Mouse (Mus musculus): ENCODE data around the gene Zan. TPM values are rescaled to one million over a fixed set of nuclear protein-coding genes. Genes with fewer than 3 reads are reported as not detected.

The Zan gene
- polyA plus RNA-seq, 1 experiment = 0.04 TPM

GRCm38 (mm10) chr5:137346388-137346787 lies 130.5 kb downstream of the Zan start:
- Histone ChIP-seq H3K4me1 (ENCODE audit: control insufficient read depth, insufficient read depth, low read length) (no peaks in the 10 kb centered on the region), H3K36me3 (ENCODE audit: control insufficient read depth, insufficient read depth, low read length, poor library complexity, severe bottlenecking) (no peaks in the 10 kb centered on the region), H3K9me3 (replicated peaks; ENCODE audit: control insufficient read depth, insufficient read depth, low read length, poor library complexity, severe bottlenecking) (no peaks in the 10 kb centered on the region), H3K9ac (ENCODE audit: low read depth, poor library complexity, severe bottlenecking) (no peak overlapping the region), H3K27me3 (ENCODE audit: control insufficient read depth, insufficient read depth, low read length, poor library complexity, severe bottlenecking) (no peaks in the 10 kb centered on the region), H3K4me3 (ENCODE audit: low read depth, low read length) (no peak overlapping the region), H3K27ac (ENCODE audit: insufficient read depth, low read length) (no peak overlapping the region)
- TF ChIP-seq CTCF (IDR thresholded peaks at IDR 0.05; ENCODE audit: low read depth, low read length) = no peak

DNA sequence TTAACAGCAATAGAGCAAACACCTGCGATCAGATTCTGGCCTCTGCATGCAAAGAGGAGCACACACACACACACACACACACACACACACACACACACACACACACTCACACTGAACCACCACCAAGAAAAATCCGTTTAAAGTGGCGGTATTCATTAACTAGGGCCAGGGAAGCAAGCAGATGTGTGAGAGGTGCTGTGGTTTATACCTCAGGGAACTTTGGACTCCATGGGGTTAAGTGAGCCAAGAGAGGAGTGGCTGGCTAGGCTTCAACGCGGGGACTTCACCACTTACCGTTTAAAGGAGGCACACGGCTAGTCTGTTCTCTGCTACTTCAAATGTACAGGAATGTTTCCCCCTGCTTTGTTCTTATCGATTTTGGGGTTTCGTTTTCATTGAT lies 131.0 kb downstream of the Zan start:
- H3K9ac ChIP-seq (ENCODE audit: low read depth, poor library complexity, severe bottlenecking) = no peak overlapping the region
- H3K4me1 ChIP-seq (ENCODE audit: control insufficient read depth, insufficient read depth, low read length) = no peaks in the 10 kb centered on the region
- no peak overlapping the region for H3K27ac ChIP-seq (ENCODE audit: insufficient read depth, low read length)

GRCm38 (mm10) chr5:137343869-137344268 lies 133.0 kb downstream of the Zan start:
- Histone ChIP-seq H3K27me3 (ENCODE audit: control insufficient read depth, insufficient read depth, low read length, poor library complexity, severe bottlenecking) (no peaks in the 10 kb centered on the region), H3K27ac (ENCODE audit: insufficient read depth, low read length) (no peak overlapping the region), H3K9ac (ENCODE audit: low read depth, poor library complexity, severe bottlenecking) (no peak overlapping the region), H3K36me3 (ENCODE audit: control insufficient read depth, insufficient read depth, low read length, poor library complexity, severe bottlenecking) (no peaks in the 10 kb centered on the region), H3K9me3 (replicated peaks; ENCODE audit: control insufficient read depth, insufficient read depth, low read length, poor library complexity, severe bottlenecking) (no peaks in the 10 kb centered on the region), H3K4me3 (ENCODE audit: low read depth, low read length) (no peak overlapping the region), H3K4me1 (ENCODE audit: control insufficient read depth, insufficient read depth, low read length) (peaks cover 2% of the 10 kb centered on the region)
- TF ChIP-seq CTCF (IDR thresholded peaks at IDR 0.05; ENCODE audit: low read depth, low read length) (no peak), EP300 (IDR thresholded peaks at IDR 0.05; ENCODE audit: insufficient read depth, low read depth, low read length) (no peak), POLR2A (IDR thresholded peaks at IDR 0.05; ENCODE audit: insufficient read depth, low read length) (no peak)

More for the DNA sequence above, 131.0 kb downstream of the Zan start:
- no peak for TF ChIP-seq EP300 (IDR thresholded peaks at IDR 0.05; ENCODE audit: insufficient read depth, low read depth, low read length)
- TF ChIP-seq POLR2A (IDR thresholded peaks at IDR 0.05; ENCODE audit: insufficient read depth, low read length) = no peak
- TF ChIP-seq CTCF (IDR thresholded peaks at IDR 0.05; ENCODE audit: low read depth, low read length) = no peak
- no peaks in the 10 kb centered on the region for H3K27me3 ChIP-seq (ENCODE audit: control insufficient read depth, insufficient read depth, low read length, poor library complexity, severe bottlenecking)
- H3K9me3 ChIP-seq (replicated peaks; ENCODE audit: control insufficient read depth, insufficient read depth, low read length, poor library complexity, severe bottlenecking) = no peaks in the 10 kb centered on the region
- H3K36me3 ChIP-seq (ENCODE audit: control insufficient read depth, insufficient read depth, low read length, poor library complexity, severe bottlenecking) = no peaks in the 10 kb centered on the region
- no peak overlapping the region for H3K4me3 ChIP-seq (ENCODE audit: low read depth, low read length)

GRCm38 (mm10) chr5:137343412-137343811 lies 133.5 kb downstream of the Zan start:
- H3K27me3 ChIP-seq (ENCODE audit: control insufficient read depth, insufficient read depth, low read length, poor library complexity, severe bottlenecking) = no peaks in the 10 kb centered on the region
- H3K36me3 ChIP-seq (ENCODE audit: control insufficient read depth, insufficient read depth, low read length, poor library complexity, severe bottlenecking) = no peaks in the 10 kb centered on the region
- H3K4me3 ChIP-seq (ENCODE audit: low read depth, low read length) = no peak overlapping the region
- TF ChIP-seq EP300 (IDR thresholded peaks at IDR 0.05; ENCODE audit: insufficient read depth, low read depth, low read length) = no peak
- peaks cover 2% of the 10 kb centered on the region for H3K4me1 ChIP-seq (ENCODE audit: control insufficient read depth, insufficient read depth, low read length)
- H3K9ac ChIP-seq (ENCODE audit: low read depth, poor library complexity, severe bottlenecking) = no peak overlapping the region
- no peak overlapping the region for H3K27ac ChIP-seq (ENCODE audit: insufficient read depth, low read length)
- no peaks in the 10 kb centered on the region for H3K9me3 ChIP-seq (replicated peaks; ENCODE audit: control insufficient read depth, insufficient read depth, low read length, poor library complexity, severe bottlenecking)

DNA sequence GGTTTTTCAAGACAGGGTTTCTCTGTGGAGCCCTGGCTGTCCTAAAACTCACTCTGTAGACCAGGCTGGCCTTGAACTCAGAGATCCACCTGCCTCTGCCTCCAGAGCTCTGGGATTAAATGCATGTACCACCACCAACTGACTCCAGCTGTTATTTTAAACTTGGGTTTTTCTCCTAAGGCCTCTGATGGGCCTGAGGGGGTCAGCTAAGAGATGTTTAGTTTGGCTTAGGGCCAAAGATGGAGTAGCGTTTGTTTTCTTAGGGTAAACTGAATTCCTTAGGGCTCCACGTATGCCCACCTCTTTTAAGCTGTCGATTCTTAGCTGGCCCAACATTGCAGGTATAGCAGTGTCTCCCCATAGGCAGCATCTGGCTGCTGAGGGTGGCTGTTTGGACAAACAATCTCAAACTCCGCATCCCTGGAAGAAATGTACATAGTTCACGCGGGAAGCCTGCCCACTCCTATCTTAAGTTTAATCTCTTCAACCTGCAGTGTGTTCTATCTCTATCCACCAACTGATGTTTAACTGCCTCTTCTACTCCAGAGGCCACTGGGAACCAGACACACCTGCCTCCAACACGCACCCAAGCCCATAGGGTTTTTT lies 134.4 kb downstream of the Zan start:
- no peak overlapping the region for H3K4me3 ChIP-seq (ENCODE audit: low read depth, low read length)
- no peak overlapping the region for H3K27ac ChIP-seq (ENCODE audit: insufficient read depth, low read length)
- no peaks in the 10 kb centered on the region for H3K9me3 ChIP-seq (replicated peaks; ENCODE audit: control insufficient read depth, insufficient read depth, low read length, poor library complexity, severe bottlenecking)
- H3K36me3 ChIP-seq (ENCODE audit: control insufficient read depth, insufficient read depth, low read length, poor library complexity, severe bottlenecking) = no peaks in the 10 kb centered on the region
- no peak overlapping the region for H3K9ac ChIP-seq (ENCODE audit: low read depth, poor library complexity, severe bottlenecking)
- peaks cover 2% of the 10 kb centered on the region for H3K4me1 ChIP-seq (ENCODE audit: control insufficient read depth, insufficient read depth, low read length)
- H3K27me3 ChIP-seq (ENCODE audit: control insufficient read depth, insufficient read depth, low read length, poor library complexity, severe bottlenecking) = no peaks in the 10 kb centered on the region
- TF ChIP-seq CTCF (IDR thresholded peaks at IDR 0.05; ENCODE audit: low read depth, low read length) (no peak), EP300 (IDR thresholded peaks at IDR 0.05; ENCODE audit: insufficient read depth, low read depth, low read length) (no peak), POLR2A (IDR thresholded peaks at IDR 0.05; ENCODE audit: insufficient read depth, low read length) (no peak)

DNA sequence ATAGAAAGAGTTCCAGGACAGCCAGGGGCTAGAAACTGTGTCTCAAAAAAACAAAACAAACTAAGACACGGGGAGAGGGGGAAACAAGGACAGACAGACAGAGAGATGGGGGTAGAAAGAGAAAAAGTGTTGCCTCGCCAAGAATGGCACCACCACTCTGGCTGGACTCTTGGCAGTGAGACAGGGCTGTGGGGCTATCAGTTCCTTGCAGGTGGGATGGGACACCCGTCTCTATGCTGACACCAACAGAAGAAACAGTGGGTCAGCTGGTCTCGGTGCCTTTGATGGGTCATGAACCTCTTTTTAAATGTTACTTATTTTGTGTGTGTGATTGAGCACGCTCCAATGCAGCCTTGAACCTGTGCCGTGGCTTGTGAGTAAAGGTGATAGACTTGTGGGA lies 136.6 kb downstream of the Zan start:
- Histone ChIP-seq H3K4me1 (ENCODE audit: control insufficient read depth, insufficient read depth, low read length) (peaks cover 2% of the 10 kb centered on the region), H3K9ac (ENCODE audit: low read depth, poor library complexity, severe bottlenecking) (no peak overlapping the region)

More for the DNA sequence above, 136.6 kb downstream of the Zan start:
- H3K27ac ChIP-seq (ENCODE audit: insufficient read depth, low read length) = no peak overlapping the region
- no peaks in the 10 kb centered on the region for H3K9me3 ChIP-seq (replicated peaks; ENCODE audit: control insufficient read depth, insufficient read depth, low read length, poor library complexity, severe bottlenecking)
- TF ChIP-seq EP300 (IDR thresholded peaks at IDR 0.05; ENCODE audit: insufficient read depth, low read depth, low read length) (no peak), CTCF (IDR thresholded peaks at IDR 0.05; ENCODE audit: low read depth, low read length) (no peak), POLR2A (IDR thresholded peaks at IDR 0.05; ENCODE audit: insufficient read depth, low read length) (no peak)
- H3K27me3 ChIP-seq (ENCODE audit: control insufficient read depth, insufficient read depth, low read length, poor library complexity, severe bottlenecking) = no peaks in the 10 kb centered on the region
- no peaks in the 10 kb centered on the region for H3K36me3 ChIP-seq (ENCODE audit: control insufficient read depth, insufficient read depth, low read length, poor library complexity, severe bottlenecking)
- H3K4me3 ChIP-seq (ENCODE audit: low read depth, low read length) = no peak overlapping the region

Measured in ES-Bruce4 (cell line).